Mouse (Mus musculus): Measurements from ENCODE around the gene Ism2.
"Not testable (repeated sequence)": the region's sequence is repeated elsewhere in the genome, so short reads cannot be mapped to it uniquely, and the experiment has no call there.

The Ism2 gene

DNA sequence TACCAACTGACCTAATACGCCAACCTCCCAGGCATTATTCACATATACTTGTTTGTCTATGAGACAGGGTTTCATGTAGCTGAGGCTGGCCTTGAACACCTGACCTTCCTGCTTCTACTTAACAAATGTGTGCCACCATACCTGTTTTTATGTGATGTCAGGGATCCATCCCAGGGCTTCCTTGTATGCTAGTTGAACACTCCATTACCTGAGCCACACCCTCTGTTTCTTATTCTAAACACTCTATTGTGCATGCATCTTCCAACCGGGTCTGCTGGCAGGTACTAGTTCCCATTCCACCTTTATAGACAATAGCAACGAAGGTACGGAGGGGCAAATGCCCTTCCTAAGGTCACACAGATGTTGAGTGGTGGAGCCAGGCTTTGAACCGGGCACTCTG lies 10.4 kb downstream of the Ism2 start:
- no peak for DNase-seq (ENCODE audit: low spot score)

DNA sequence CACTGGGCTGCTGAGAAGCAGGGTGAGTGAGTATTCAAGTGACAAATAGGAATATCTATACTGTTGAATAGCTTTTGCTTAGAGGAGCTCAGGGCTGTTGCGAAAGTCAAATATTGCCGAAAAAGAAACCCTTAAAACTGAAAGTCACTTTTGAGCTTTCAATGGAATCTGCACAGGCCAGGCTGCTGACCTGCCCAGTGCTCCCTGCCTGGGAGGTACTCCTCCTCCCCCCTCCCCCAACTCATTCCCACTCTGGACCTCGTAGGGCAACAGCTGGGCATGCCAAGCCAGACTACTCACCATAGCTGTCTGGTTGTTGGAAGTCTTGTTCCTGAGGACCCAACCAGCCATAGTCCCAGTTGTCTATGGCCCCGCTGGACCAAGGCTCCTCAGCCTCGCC lies 14.8 kb downstream of the Ism2 start:
- DNase-seq (ENCODE audit: low spot score) = no peak

DNA sequence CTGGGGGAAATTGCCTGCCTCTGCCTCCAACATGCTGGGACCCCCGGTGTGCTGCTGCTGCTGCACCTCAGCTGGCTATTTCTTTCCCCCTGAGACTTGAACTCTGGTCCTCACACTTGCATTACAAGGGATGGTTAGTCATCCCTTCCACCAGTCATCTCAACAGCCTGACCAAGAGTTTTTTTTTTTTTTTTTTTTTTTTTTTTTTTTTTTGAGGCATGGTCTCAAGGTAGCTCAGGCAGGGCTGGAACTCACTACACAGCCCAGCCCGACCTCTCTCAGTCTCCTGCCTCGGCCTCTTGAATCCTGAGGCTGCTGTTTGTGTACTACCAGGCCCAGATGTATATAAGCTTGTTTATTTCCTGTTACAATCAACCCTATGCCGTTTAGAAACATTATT lies 15.2 kb downstream of the Ism2 start:
- no peak for DNase-seq (ENCODE audit: low spot score)

DNA sequence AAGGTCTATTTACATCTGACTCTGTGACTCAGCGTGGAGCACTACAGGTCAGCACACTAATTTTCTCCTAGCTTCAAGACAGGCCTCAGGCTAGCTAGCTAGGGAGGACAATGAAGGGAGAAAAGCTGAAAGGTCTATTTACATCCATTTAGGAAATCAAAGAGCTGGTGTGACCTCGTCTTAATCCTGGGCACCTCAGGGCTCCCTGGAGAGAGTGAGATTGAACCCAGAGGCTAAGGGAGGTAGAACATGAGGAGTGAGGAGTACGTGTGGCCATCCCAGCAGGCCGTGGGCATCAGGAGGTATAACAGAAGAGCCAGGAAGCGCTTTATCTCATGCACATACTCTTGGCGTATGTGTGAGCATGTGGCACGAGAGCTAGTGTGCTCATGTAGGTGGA lies 15.8 kb downstream of the Ism2 start:
- no peak for DNase-seq (ENCODE audit: low spot score)

DNA sequence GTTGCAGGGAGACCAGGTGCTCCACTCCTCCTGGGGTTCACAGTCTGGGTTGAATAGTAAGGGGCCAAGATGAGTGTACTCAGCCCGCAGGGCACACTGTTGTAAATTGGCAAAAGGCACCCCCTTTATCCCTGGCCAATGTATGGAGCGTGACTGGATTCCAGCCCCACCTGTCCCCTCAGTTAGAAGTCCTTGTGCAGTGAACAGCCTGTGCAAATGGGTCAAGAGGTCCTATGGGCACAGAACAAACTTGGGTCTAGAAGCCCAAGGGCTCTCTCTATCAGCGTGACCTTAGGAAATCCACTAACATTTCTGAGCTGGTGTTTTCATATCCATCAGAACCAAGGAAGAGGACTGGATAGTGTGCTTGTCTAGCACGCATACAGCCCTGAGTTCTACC lies 16.8 kb downstream of the Ism2 start:
- DNase-seq (ENCODE audit: low spot score) = no peak

DNA sequence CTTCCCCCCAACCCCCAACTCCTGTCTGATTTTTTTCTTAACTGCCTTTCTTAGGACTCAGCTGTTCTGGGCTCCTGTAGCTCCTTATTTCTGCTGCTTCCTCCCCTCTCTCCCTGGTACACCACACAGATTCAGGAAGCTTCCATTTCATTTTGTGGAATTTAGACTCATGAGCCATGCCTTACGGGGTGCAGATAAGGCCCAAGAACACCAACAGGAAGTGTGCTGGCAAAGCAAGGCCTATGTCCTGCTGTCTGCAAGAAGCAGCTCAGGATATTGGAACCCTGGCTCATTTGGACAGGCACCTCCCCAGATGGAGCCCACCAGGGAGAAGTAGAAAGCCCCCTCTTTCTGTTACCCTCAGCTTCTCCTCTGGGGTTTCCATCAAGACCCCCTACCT lies 17.7 kb downstream of the Ism2 start:
- DNase-seq (ENCODE audit: low spot score) = no peak

DNA sequence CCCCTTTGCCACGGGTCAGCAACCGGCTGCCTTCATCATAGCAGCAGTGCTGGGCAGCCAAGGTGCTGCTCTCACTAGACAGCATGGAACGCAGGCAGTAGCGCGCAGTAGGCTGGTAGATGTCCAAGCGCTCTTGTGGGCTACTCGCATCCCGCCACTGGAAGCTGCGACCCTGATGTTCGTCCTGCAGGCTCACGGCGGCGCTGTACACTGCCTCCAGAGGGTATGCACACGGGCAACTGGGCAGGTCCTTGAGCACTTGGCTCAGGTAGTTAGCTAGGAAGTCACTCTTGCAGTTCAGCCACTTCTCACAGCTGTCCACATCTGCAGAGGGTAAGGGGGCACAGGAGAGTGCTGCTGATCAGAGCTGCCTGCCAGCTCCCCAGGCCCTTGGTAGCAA lies 19.6 kb downstream of the Ism2 start:
- no peak for DNase-seq (ENCODE audit: low spot score)

DNA sequence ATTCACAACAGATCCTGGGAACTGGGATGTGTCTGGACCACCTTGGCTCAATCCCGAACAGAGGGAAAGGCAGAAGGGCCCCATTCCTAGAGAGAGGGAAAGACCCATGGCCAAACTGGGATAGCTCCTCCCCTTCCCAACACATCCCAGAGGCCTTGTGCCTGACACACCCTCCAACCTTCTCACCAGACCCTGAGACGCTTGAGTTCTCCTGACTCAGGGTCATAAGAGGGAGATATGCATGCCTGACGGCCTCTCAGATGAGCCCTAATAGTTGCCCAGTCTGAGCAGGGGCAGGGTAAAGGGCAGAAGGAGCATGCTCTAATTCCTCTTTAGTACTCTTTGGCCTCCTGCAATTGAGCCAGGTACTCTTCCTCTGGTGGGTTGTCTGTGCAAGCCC lies 20.2 kb downstream of the Ism2 start:
- DNase-seq (ENCODE audit: low spot score) = no peak

DNA sequence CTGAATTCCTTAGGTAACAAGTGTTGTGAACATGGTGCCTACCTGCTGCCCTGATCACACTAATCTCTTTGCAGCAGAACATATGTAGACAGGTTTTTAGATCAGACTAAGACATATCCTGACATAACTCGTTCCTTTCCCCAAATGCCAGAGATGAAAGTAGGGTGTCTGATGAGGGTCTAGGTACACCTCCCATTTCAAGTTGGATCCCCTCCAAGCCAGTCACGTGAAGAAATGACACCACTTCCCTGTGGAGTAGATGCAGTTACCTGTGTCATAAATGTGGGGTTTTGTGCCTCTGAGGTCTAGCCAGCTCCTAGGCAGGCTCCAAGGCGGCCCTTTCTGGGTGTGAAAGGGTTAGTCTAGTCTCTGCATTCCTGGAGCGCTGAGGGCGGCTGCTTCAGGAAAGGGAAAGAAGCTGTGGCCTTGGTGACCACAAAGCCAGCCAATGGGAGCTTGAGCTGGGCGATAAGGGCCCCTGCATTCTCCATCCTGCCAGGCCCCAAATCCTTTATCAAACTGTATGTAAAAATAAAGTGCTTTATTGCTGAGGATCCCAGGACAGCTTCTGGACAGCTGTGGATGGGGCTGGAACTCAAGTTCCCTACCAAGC lies 21.3 kb downstream of the Ism2 start:
- peak; percentile 52 for DNase-seq (ENCODE audit: low spot score)

DNA sequence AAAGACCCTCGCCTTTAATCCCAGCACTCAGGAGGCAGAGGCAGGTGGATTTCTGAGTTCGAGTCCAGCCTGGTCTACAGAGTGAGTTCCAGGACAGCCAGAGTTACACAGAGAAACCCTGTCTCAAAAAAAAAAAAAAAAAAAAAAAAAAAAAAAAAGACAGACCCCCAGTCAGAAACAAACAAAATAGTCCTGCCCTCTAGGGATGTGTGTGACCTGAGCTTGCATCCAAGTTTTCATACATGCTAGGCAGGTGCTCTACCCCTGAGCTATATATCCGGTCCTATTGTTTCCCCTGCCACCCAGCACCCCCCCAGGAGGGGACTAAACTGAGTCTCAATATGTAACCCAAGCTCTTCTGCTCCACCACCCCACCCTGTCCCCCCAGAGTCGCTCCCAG lies 22.3 kb downstream of the Ism2 start:
- not testable (repeated sequence) for DNase-seq (ENCODE audit: low spot score)

DNA sequence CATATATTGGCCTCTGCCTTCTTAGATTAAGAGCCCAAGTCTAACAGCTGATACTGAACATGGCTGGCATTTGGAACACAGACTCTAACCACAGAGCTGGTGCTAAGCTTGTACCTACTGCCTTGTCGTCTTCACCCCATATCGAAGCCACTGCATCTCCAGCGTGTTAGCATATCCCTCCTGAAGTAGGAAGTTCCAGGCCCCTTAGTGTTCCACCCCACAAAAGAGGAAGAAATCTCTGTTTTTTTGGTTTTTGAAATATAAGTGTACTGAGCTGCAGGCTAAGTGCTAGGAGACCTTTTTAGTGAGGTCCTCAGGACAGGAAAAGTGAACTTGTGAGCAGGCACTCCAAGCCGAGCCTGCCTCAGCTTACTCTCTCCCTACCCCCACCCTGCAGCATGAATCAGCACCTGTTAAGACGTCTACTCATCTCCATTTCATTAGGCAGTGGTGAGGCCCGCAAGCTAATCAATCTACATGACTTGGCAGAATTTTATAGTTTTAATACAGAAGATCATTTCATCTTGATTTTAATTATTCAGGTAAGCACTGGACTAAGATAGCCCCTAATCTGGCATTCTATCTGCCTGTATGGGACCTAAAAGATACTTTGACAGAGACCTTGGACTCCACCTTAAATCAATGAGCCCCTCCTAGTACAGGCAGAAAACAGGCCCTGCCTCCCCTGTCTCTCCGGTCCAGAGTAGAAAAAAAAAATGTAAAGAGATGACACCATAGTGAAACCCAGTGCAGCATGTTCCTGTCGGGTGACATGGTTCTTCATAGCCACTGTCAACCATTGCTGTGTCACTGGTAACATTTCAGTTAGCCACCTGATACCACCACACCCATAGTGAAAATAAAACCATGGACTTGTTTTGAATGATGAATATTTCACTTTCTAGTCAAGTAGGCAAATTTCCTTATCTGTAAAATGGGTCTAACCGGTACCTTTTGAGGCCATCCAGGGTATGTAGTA lies 24.4 kb downstream of the Ism2 start:
- DNase-seq (ENCODE audit: low spot score) = no peak

DNA sequence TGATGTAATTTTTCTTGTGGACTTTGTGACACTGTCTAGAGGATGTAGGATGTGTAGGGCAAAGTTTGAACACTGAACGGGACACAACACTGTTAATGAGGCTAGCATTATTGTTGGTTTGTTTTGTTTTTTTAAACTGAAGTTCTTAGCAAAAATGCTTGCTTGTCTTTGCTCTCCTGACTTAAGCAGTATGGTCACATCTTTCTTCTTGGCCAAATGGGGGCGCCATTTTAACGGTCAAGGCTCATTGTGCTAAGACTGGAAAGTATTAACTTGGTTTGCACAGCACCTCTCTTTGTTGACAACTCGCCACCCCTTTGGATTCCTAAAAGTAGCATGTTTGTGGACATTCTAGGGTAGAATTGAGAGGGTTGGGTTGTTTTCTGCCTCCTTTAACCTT lies 31.8 kb downstream of the Ism2 start:
- peak; percentile 68 for DNase-seq (ENCODE audit: low spot score)

DNA sequence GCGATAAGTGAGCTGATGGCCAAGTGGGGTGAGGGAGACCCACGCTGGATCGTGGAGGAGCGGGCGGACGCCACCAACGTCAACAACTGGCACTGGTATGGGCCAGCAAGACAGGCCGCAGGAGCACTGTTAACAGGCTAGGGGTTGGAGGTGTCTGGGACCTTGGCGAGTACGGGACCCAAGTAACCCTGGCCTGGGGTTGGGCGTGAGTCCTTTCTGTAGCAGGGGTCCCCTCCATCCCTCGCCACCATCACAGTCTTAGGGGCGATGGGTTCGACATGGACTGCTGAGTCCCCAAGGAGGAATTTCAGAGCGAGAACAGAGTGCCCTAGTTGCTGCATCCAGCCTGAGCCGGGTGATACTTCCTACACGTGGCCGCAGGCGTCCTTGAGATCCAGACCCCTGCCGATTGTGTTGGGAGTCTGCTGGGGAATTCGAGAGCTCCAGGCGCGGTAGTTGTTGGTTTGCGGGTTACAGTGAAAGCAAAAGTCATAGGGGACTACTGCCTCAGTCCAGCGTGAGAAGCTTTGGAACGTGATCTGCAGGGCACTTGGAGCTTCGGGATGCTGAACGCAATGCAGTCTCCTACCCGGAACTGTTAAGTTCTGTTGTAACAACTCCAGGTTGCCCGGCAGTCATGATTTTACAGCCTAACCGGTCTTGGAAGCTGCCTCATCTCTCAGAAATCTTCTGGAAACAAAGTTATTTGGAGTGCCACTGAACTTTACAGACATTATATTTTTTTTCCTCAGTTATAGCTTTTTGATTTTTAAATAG lies 32.5 kb downstream of the Ism2 start:
- DNase-seq (ENCODE audit: low spot score) = peak; percentile 64

DNA sequence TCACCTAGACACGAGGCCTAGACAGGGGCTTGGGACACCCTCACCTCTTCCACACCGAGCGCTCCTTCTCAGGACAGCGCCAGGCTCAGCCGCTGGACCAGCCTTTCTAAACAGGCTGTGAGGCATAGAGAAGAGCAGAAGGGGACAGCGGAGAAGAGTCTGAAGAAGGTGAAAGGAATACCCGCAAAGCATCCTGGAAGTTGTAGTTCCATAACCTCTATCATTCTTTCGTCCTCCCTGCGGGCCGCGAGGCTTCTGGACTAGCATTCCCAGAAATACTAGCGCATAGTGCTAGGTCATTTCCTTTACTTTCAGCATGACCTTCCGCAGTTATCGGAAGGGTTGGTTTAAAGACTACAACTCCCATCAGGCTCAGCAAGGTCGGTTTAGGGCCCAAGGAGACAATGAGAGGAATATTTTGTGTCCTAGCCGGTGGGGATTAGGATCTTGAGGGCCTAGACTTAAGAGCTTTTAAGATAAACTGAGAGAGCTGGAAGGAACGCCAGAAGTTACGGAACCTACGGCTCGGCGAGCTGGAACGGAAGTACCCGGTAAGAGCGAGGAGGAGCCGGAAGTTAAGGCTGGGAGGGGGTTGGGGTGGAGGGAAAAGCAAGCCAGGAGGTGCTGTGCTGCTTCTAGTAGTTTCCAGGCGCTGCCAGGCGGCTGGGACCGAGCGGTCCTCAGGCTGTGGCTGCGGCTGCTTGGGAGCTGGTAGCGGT lies 33.2 kb downstream of the Ism2 start, which contains the start of the genes Vipas39 and Ahsa1:
Gene Vipas39 (minus strand): TSS at position 149 of the 719 bp plus-strand sequence.
Gene Ahsa1 (plus strand): TSS at position 372 of the 719 bp plus-strand sequence.
- peak; percentile 99 for DNase-seq (ENCODE audit: low spot score)

DNA sequence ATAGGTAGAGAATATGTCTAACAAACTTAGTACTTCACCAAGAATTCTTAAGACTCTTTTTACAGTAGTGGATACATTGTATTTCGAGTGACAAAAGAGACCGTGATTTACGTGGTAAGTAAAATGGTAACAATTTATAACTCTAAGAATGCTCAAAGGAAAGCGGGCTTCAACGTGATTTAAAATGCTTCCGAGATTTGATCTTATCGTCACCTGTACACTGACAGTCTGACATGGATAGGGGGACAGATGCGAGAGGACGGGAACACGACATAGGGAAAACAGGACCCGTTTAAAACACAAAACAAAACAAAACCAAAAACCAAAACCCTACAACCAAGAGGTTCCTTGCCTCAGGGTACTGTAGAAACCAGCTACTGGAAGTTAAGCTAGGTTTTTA lies 34.1 kb downstream of the Ism2 start:
- DNase-seq (ENCODE audit: low spot score) = no peak

DNA sequence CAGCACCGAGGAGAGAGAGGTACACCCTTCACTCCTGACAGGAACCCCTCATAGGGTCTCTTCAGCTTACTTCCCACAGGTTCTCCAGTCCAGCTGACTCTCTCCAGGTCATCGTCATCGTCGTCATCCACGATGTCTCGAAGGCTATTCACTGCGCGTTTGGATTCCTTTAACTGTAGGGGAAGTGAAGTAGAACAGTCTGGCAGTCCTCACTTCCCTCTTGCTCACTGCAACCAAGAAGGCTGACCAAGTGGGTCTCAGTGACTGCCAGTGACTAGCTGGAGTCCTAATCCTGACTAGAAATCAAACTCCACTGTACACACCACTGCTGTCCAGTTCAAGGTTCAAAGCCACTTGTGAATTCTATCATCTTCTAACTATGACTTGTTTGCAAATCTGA lies 38.9 kb downstream of the Ism2 start:
- DNase-seq (ENCODE audit: low spot score) = no peak

DNA sequence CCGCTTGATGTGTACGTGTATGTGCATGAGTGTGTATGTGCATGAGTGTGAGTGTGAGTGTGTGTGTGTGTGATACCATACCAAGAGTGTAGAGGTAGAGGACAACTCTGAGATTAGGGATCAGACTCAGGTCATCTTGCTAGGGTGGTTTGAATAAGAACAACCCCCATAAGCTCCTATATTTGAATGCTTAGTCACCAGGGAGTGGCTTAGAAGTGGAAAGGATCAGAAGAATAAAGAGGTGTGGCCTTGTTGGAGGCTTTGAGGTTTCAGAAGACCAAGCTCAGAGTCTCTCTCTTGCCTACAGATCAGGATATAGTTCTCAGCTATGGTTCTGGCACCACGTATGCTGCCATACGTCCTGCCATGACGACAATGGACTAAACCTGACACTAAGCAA lies 42.9 kb downstream of the Ism2 start:
- DNase-seq (ENCODE audit: low spot score) = no peak

DNA sequence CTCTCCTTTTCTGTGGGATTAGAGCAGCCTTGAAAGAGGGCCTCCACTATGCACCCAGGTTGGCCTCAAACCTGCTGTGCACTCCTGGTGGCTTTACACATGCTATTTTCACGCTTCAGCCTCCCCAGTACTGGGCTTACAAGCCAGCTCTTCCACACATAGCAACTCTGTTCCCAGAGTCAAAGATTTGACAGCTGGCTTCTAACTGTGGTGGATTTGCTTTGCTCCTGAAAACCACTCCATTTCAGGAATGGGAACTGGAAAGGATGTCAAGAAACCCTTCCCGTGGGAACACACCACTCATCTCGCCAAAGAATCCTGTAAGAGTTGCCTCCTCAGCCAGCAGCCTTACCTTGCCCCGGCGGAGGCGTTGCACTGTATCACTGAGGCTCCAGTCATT lies 45.6 kb downstream of the Ism2 start:
- DNase-seq (ENCODE audit: low spot score) = no peak

DNA sequence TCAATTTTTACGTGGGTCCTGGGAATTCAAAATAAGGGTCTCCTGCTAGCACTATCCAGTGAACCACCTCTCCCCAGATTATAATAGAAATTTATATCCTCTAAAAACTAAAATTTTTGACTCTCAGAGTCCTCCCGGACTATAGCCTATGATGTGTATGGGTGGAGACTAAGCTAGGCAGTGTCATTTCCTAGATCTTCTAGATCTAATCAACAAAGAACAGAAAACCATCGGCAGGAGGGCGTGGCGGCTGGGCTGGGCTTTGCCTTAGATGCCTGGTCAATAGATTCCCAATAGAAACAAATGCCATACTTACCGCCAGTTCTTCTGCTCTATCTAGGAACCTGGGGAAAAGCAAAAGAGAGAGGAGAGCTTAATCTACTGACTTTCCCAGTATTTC lies 49.3 kb downstream of the Ism2 start:
- DNase-seq (ENCODE audit: low spot score) = no peak

DNA sequence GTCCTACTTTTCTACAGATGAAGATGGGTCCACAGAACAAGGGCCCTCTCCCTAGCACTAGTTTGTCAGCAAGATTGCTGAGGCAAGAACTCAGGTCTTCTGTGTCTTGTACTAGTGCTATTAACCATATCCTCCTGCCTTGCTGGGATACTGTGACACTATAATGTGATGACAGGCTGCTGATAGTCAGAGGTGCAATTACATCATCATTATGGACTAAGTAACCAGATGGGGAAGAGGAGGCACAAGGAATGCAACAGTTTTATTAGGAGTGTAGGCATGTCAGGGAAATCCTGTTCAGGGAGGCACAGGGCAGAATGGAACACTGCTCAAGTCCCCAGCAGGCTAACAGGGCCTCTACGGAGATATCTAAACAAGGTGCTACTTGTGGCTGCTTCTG lies 60.9 kb downstream of the Ism2 start, which contains the start of gene Noxred1:
Gene Noxred1 (minus strand): TSS at position 101 of the 400 bp plus-strand sequence.
- no peak for DNase-seq (ENCODE audit: low spot score)

DNA sequence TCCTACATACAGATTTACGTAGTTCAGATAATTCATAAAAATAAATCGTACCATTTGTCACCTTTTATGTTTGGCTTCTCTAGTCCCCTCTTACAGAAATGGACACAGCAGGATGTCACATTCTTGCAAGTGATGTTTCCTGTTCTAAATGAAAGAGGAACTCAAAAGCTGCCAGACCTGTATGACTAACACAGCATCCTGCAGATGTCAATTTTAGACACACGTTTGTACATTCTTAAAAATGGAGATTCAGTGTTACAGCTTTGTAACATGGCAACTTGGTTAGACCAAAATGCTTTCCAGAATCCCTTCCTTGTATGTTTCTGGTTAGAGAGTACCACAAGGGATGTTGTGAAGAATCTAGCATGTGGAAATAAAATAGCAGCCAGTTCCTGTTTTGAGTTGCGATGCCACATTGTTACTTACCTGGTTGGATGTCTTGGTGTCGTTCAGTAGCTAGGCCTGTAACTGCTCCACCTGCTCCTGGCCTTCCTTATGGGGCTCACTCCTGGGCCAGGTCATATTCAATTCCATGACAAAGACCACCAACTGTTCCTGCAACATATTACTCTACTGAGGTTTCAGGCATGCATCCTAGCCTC lies 62.5 kb downstream of the Ism2 start:
- DNase-seq (ENCODE audit: low spot score) = no peak

Measured in embryo, embryonic 10.5 days (tissue).